Mouse (Mus musculus) cerebellum, postnatal 4 days (tissue): ENCODE measurements around the gene Csnk1g2.
"Not testable (repeated sequence)": the region's sequence is repeated elsewhere in the genome, so short reads cannot be mapped to it uniquely, and the experiment has no call there.

Experiments
- DNase-seq, 2 experiments: peaks; one replicate each; pipeline ENCODE4 v3.0.0; 2022; ENCODE audit warnings: low spot score in 2 of 2, mixed read lengths in 1 of 2

Gene Csnk1g2

DNA sequence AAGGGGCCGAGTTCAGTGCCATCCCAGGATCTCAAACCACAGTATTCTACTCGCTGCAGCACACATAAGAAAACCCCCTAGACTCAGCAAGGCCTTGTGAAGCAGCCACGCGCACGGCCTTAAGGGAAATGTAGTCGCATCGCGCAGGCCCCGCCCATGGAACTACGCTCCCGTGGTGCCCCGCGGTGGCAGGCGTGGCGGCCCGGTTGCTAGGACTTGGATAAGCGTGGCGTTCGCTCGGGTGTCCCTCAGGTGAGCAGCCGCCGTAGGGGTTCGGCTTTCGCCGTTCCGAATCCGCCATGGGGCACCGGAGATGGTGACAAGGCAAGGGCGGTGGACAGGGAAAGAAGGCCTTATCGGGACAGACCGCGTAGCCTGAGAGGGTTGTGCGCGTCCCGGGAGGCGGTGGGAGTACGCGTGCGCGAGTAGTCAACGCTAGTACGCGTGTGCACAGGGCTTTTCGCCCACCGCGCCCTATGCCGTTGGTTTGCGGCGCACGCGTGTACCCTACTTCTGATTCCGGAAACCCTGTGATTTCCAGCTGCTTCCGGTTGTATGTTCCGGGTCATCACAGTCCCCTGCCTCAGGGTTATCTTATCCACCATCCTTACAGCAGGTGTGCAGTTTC is 19.8 kb upstream of the Csnk1g2 start, which contains the start of the genes Scamp4 and Adat3:
Gene Scamp4 (plus strand): TSS at position 175 of the 628 bp plus-strand sequence.
Gene Adat3 (plus strand): TSS at position 183 of the 628 bp plus-strand sequence.
- DNase-seq, result peak; percentile 83 to 93

DNA sequence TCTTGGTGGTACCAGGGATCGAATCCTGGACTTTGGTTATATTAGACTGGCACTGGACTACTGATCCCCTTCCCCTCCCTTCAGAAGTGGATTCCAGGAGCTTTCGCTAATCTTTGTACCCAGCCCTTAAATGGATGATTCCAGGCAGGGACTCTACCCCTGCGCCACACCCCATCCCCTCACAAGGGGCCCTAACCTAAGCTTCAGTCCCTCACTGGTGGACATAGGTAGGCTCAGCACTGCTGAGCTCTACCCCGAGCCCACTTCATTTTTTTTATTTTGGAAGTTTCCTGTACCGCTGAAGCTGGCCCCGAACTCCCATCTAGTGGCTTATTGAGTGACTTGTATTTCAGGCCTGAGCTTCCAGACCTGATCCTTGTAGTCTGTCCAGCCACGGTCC is 19.3 kb upstream of the Csnk1g2 start:
- no peak for DNase-seq

DNA sequence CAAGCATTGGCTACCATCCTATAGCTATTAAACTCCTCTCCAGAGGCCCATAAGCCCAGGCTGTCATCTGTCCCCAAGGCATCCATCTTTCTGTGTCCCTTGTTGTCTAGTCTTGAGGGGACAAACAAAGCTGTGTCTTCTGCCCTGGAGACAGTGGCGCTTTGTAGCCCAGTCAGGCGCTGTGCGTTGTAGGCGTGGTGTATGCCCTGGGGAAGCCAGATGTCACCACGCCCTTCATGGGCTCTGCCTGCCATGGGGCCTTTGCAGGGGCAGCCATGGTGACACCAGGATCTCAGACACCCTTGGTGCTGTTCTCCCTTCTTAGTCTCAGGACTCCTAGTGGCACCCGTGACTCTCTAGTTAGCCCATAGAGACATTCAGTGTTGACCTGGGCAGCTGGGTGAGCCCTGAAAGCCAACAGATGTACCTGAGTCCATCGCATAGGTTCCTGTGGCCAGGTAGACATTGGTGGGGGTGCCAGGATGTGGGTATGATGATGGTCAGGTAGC is 18.6 kb upstream of the Csnk1g2 start:
- no peak for DNase-seq

DNA sequence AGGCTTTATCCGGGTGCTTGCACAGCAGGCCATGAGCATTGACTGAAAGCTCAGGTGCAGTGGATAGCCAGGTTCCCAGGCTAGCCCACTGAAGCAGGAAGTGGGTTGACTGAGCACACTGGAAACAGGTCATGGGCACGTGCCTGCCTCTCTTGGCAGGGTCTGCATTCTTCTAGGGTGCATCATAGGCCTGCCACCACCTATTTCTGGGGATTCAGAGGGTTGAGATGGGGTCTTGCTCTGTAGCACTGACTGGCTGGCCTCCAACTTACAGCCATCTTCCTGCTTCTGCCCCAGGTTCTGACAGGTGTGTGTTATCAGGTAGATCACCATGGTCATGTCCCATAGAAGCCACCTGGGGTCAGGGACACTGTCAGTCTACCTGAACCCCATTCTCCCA is 17.6 kb upstream of the Csnk1g2 start:
- DNase-seq, result no peak

DNA sequence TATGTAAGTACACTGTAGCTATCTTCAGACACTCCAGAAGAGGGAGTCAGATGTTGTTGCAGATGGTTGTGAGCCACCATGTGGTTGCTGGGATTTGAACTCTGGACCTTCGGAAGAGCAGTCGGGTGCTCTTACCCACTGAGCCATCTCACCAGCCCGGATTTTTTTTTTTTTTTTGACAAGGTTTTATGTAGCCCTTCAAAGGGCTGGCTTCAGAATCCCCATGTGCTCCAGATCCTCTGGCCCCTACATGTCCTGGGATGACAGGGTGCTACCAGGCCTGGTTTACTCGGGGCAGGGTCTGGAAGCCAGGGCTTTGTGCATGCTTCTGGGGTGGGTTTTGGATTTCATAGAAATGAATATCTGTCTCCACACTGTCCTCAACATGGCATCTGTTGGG is 16.9 kb upstream of the Csnk1g2 start, which contains the start of gene Gm49322:
Gene Gm49322 (plus strand): TSS at position 301 of the 400 bp plus-strand sequence.
- DNase-seq, result not testable (repeated sequence)

DNA sequence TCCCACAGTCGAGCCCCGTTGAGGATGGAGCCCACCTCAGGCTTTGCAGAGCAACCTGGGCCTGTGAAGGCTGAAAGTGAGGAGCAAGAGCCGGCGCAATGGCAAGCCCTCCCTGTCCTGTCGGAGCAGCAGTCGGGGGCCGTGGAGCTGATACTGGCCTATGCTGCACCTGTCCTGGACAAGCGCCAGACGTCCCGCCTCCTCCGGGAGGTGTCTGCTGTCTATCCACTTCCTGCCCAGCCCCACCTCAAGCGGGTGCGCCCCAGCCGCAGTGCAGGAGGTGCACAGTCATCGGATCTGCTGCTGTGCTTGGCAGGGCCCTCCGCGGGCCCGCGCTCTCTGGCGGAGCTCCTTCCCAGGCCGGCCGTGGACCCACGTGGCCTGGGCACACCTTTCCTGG is 16.3 kb upstream of the Csnk1g2 start:
- no peak for DNase-seq

DNA sequence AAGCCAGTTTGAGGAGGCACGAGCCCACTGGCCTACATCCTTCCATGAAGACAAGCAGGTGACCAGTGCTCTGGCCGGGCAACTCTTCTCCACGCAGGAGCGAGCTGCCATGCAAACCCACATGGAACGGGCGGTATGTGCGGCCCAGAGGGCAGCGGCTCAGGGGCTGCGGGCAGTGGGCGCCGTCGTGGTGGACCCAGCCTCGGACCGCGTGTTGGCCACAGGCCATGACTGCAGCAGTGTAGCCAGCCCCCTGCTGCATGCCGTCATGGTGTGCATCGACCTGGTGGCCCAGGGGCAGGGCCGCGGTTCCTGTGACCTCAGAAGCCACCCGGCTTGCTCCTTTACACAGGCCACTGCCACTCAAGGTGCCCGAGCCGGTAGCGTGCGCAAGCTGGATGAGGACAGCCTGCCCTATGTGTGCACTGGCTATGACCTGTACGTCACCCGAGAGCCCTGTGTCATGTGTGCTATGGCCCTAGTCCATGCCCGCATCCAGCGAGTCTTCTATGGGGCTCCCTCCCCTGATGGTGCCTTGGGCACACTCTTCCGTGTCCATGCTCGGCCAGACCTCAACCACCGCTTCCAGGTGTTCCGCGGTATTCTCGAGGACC is 15.8 kb upstream of the Csnk1g2 start:
- DNase-seq, result no peak

DNA sequence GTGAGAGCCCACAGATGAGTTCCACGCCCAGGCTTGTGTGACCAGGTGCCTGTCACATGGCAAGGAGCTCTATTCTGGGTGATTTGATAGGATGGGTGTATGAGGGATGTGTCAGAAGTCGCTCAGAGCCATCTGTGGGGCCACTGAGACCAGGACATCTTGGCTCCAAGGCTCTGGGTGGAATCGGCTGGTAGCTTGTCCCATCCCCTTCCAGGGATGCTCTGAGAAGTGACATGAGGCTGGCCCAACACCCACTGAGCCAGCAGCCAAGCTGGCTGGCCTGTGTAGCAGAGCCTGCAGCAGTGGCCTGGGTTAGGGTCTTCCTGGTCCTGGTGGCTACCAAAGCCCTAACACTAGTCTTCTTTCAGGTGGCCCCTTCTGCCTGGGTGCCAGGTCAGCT is 14.2 kb upstream of the Csnk1g2 start:
- no peak for DNase-seq

DNA sequence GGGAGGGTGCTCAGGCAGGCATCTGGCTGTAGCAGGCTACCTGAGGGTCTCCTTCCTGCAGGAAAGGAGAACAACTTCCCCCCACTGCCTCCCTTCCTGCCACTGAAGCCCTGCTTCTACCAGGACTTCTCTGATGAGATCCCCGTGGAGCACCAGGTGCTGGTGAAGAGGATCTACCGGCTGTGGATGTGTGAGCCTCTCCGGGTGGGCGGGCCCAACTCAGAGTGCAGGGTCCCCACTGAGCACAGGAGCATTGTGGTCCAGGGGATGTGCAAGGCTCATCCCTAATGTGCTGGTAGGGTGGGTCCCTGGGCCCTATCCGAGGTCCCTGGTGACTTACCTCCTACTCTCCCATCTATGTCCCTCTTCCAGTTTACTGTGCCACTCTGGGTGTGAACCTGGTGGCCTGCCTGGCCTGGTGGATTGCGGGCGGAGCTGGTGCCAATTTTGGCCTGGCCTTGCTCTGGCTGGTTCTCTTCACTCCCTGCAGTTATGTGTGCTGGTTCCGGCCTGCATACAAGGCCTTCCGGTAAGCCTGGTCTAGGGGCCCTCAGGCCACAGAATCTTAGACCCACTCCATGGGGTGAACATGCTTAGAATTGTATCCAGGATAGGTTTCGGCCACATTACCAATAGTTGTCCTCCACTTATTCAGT is 13.2 kb upstream of the Csnk1g2 start:
- DNase-seq, result no peak

DNA sequence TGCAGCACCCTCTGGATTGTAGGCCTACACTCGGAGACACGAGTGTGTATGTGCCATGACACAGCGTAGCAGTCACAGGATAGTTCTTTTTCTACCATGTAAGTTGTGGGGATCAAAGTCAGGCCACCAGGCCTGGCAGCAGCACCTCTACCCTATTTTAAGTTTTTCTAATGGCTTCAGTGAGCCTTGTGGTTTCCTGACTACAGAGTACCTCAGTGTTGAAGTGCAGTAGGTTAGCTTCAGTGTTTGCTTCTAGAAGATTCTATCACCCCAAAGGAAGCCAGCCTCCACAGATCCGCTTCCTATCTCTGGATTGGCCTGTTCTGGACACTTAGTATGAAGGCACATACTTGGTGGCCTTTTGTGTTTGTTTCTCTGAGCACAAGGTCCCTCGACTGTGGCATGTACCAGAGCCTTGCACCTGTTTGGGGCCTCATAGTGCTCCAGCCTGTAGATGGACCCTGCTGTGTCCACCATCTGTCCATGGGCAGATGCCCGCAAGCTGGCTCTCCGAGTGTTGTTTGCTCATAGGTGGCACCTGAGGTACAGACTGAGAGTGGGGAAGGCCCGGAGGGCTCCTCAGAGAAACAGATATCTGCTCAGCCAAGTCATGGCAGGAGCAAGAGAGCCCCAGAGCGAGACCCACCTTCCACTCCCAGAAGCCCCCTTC is 12.4 kb upstream of the Csnk1g2 start:
- no peak for DNase-seq

DNA sequence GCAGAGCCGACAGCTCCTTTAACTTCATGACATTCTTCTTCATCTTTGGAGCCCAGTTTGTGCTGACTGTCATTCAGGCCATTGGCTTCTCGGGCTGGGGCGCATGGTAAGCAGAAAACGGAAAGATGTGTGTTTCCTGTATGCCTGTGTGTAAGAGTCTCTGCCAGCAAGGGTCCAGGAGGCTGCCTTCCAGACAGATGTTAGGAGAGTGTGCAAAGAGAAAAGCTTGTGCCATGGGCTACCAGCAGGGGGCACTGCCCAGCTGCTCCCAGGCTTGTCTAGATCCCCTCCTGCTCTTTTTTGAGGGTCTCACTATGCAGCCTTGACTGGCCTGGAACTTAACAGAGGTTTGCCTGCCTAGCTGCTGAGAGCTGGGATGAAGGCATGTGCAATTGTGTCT is 11.6 kb upstream of the Csnk1g2 start:
- peak in 1 of 2 experiments; percentile 48 for DNase-seq

DNA sequence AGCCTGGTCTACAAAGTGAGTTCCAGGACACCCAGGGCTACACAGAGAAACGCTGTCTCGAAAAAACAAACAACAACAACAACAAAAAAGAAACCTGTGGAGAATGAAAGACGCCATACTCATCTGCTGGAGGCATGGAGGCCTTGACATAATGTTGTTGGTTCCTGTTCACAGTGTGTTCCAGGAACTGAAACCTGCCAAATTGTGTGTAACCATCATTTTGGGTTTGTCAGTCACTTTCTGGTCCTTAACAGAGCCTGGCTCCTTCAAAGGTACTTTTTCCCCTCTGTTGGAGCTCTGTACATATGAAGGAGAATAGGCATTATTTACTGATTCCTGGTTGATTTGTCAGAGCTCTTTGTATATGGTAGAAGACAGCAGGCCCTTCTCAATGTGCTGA is 10.7 kb upstream of the Csnk1g2 start:
- DNase-seq, result no peak

DNA sequence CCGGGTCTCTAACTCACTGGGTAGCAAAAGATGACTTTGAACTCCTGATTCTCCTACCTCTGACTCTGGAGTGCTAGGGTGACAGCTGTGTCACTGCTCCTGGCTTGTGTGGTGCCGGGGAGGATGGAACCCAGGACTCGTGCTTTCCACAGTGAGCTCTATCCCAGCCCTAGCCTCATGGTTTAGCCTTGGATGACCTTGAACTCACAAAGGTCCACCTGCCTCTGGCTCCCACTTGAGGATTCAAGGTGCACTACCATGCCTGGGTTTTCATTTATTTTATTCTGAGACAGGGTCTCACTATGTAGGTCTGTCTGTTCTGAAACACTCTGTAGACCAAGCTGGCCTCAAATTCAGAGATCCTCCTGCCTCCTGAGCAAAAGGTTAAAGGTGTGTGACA is 8.8 kb upstream of the Csnk1g2 start:
- DNase-seq, result no peak

DNA sequence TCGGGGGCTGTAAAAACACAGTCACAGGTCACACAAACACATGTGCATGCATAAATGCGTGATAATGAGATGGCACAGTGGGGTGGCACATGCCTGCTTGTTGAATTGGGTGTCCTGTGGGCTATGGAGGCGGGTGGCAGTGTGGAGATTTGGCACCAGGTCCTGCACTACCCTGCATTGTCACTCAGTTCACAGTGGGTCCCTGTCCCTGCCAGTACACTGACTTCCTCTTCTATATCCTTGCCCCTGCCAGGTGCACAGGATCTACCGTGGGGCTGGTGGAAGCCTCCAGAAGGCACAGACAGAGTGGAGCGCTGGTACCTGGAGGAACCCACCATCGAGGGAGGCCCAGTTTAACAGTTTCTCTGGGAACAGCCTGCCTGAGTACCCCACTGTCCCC is 8.3 kb upstream of the Csnk1g2 start:
- DNase-seq, result no peak

DNA sequence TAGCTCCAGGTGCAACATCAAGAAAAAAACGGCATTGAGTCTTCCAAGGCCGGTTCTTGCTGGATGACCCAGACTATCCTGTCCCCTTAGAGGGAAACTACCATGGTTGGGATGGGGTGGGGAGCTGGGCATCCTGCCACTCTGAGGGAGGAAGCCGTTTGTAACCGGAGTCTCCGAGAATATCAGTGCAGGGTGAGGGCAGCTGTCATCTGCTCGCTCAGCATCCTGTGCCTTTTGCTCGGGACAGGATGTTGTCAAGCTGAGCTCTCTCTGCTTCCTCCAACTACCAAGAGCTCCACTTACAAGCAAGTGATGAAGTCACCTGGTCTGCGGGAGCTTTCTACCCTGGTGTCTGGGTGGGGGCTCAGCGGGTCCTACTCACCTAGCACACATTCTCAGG is 4.5 kb upstream of the Csnk1g2 start:
- no peak for DNase-seq

DNA sequence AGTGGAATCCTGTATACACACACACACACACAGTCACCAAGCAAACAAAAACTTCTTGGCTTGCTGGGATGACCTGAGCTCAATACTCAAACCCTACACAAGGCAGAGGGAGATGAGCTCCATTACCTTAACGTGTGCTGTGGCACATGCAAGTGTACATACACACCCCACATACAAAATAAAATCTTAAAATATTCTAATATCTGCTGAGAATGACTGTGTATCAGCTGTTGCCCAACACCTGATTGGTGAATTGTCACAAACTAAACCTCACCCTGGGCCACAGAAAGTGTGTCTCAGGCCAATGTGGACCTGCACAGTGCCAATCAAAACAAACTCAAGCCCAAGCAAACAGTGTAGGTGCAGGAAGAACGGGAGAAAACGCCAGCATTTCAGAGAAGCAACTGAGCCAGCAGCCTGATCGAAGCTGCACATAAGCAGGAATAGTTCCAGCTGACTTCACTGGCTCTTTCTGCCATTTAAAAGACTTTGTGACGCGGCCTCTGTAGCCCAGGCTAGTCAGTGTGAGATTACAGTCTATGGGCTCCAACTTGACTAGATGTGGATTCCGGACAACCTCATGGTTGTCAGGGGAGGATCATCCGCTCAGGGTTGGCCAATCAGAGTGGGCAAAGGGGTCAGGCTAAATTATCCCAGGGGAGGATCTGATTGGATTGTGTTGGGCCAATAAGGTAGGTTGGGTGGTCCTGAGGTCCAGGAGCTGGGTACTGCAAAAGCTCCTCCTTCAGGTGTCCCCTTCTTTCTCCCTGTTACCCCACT is 3.0 kb upstream of the Csnk1g2 start:
- DNase-seq, result no peak

DNA sequence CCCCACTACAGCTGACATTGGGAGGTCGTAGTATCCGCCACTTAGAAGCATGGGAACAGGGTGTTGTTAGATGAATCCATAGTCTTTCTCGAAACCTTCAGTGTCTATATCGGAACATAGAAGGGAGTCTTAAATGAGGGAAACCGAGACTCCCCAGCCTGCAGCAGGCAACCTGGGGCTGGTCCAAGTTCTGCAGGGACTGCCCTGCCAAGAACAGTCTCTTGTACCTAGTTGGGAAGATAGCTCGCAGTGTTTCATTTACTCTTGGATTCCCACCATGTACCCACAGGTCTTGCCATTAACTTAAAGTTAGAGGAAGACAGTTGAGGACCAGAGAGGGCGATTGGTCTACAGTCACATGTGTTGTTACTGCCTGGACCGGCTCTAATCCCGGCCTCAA is 2.3 kb upstream of the Csnk1g2 start:
- no peak for DNase-seq

DNA sequence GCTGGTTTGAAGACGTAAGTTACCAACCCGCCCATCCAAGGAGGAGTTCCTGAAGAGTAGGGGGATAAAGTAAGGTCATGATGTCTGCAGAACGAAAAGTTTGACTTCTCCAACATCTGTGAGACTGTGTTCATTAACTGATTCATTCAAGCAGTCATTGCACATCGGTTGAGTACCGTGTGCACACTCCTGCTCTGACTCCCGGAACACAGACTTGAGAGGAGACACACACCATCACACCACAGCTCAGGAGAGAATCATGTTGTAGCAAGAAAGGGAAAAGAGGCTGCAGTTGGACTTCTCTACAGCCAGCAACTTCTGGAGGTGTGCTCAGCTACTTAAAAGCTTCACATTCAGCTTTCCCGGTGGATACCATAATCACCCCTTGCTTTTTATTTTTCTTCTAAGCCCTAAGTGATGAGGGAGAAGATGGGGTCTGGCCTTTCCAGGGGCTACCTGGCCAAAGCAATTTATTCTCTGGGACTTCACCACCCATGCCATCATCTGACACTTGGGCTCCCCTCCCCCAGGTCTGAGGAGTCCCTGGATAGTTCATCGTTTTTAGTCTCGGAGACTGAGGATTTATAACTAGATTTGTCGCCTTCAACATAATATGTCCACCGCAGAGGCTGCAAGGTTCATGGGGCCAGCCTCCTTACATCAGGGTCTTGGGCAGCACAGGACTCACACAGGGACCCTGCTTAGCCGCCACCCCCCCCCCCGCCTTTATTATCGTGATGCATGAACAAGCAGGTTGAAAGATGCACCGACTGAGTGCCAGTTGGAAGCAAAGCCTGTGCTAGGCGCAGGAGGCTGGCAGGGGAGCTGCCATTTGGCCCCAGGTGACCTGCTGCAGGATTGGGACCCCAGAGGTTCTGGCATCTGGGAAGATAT is 1.6 kb upstream of the Csnk1g2 start:
- DNase-seq, result no peak

DNA sequence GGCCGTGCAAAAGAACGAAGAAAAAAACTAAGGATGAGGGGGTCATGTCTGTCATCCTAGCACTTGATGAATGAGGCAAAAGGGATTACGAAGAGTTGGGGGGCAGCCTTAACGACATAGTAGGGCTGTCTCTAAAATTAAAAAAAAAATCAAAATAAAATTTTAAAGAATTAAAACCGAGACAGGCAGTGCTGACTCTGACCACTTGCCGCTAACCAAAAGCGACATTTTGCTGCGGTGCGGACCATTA is 1.0 kb upstream of the Csnk1g2 start:
- DNase-seq, result no peak

DNA sequence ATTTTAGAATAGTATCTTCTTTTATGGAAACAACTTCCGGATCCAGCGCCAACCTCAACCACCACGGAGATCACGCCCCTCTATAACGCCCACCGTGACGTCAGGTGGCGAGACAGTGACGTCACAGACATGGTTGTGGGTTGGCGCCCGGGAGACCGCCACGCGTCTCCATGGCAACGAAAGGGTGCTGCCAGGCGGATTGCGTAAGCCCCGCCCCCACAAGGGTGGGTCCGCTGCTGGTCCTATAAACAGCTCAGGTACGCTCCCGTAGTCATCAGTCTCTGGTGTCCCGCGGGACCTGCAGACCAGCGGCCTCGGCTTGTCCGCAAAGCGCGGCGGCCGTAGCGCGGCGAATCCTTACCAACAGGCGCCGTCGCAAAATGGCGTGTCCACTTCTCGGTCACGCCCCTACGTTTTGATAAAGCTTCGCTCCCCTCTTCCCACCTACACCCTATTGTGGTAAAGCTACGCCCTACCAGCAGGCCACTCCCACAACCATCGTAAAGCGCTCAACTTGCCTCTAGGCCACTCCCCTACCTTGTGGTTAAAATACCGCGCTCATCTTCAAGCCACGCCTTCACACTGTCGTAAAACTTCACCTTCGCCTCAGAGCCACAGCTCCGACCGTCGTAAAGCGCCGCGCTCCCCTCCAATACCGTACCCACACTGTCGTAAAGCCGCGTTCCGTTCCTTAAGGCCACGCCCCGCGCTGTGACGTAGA is 538 bp upstream of the Csnk1g2 start:
- DNase-seq, result peak; percentile 97 to 99
